Mouse (Mus musculus) cerebellum, adult 2 months (tissue): ENCODE measurements at regions not wholly inside any gene's neighbourhood (a gene's known extent, or its start where the extent isn't known, plus 50 kb on each side); places are given as distances from the start of the nearest gene placed in this dataset.

ENCODE experiments used
- CTCF ChIP-seq: fragments of 200-500 bp; IDR thresholded peaks from 2 replicates; pipeline ENCODE4 v1.5.1; 2011; ENCODE audit warnings: low read depth, mild to moderate bottlenecking, control low read depth, low read length, moderate library complexity, borderline replicate concordance; ENCODE audit not compliant: insufficient read depth
- POLR2A ChIP-seq: fragments of 200-500 bp; IDR thresholded peaks from 2 replicates; pipeline ENCODE4 v1.6.1; 2011; ENCODE audit warnings: low read length, control low read depth, borderline replicate concordance; ENCODE audit not compliant: insufficient read depth

- TF ChIP-seq CTCF = no peak
- TF ChIP-seq POLR2A = no peak
These were observed 229.5 kb upstream of the Dusp10 start for GRCm38 (mm10) chr1:183783440-183784130.
